Mouse (Mus musculus): ENCODE data around the gene Dazap1. TPM values are rescaled to one million over a fixed set of nuclear protein-coding genes. Genes with fewer than 3 reads are reported as not detected.

The Dazap1 gene
- total and polyA plus RNA-seq, 3 experiments = 151 to 533 (median 191) TPM

DNA sequence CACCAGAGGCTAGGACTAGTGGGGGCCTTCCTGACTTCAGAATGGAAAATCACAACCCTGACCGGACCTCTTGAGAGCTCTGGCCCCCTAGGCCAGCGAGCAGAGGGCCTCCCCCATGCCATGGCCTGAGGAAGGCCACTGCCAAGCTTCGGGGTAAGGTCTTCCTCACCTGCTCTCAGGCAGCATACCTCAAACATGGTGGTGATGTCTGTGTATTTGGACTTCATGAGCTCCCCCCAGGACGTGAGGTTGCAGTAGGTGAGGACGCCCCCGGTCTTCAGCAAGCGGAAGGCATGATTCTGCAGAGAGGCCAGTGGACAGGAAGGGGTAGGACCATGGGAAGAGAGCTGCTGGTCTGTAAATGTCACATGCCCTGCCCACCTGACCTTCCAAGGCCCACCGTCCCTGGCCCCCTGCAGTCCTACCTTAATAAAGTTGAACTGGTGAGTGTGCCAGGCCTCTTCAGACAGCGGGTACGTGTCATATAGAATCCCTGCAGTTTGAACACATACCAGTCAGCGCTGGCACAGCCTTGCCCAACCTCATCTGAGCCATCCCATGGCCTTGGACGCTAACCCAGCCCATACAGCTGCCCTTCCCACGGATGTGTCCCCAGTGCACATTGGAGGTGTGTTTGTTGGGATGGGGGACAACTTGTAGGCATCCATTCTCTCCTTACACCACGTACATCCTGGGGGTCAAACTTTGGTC is 2.4 kb upstream of the Dazap1 start:
- ATAC-seq (ENCODE audit: extremely low read depth, insufficient number of reproducible peaks, low FRiP score, poor library complexity, severe bottlenecking) (no peak), DNase-seq (ENCODE audit: low spot score) (no peak)
- Histone ChIP-seq H3K4me3 (ENCODE audit: low read depth, low read length) (no peak overlapping the region), H3K9me3 (replicated peaks) (no peaks in the 10 kb centered on the region), H3K4me1 (ENCODE audit: insufficient read depth, low read depth, low read length) (peaks cover 81% of the 10 kb centered on the region), H3K27me3 (ENCODE audit: insufficient read depth, low read length) (no peaks in the 10 kb centered on the region; the same call in 1 of the 2 replicates), H3K36me3 (replicated peaks) (peaks cover 70% of the 10 kb centered on the region)
- TF ChIP-seq GATA2 (IDR thresholded peaks at IDR 0.05; ENCODE audit: borderline replicate concordance, low read depth, low read length) (no peak), TAL1 (conservative IDR thresholded peaks at IDR 0.05; ENCODE audit: low read depth, low read length) (no peak), POLR2AphosphoS5 (IDR thresholded peaks at IDR 0.05; ENCODE audit: insufficient replicate concordance, low read depth, low read length) (no peak), CTCF (IDR thresholded peaks at IDR 0.05; ENCODE audit: low read depth, low read length) (no peak), GATA1 (IDR thresholded peaks at IDR 0.05; ENCODE audit: borderline replicate concordance, low read length) (no peak)

- Histone ChIP-seq H3K36me3 (replicated peaks) (peaks cover 64% of the 10 kb centered on the region), H3K4me1 (ENCODE audit: insufficient read depth, low read depth, low read length) (peaks cover 84% of the 10 kb centered on the region), H3K9me3 (replicated peaks) (no peaks in the 10 kb centered on the region), H3K27me3 (ENCODE audit: insufficient read depth, low read length) (no peaks in the 10 kb centered on the region; the same call in 1 of the 2 replicates), H3K4me3 (ENCODE audit: low read depth, low read length) (no peak overlapping the region)
- TF ChIP-seq POLR2AphosphoS5 (IDR thresholded peaks at IDR 0.05; ENCODE audit: insufficient replicate concordance, low read depth, low read length) (no peak), CTCF (IDR thresholded peaks at IDR 0.05; ENCODE audit: low read depth, low read length) (no peak), GATA2 (IDR thresholded peaks at IDR 0.05; ENCODE audit: borderline replicate concordance, low read depth, low read length) (no peak), TAL1 (conservative IDR thresholded peaks at IDR 0.05; ENCODE audit: low read depth, low read length) (no peak), GATA1 (IDR thresholded peaks at IDR 0.05; ENCODE audit: borderline replicate concordance, low read length) (no peak)
- ATAC-seq (ENCODE audit: extremely low read depth, insufficient number of reproducible peaks, low FRiP score, poor library complexity, severe bottlenecking) = no peak
- DNase-seq (ENCODE audit: low spot score) = no peak
These were observed 1.9 kb upstream of the Dazap1 start for GRCm38 (mm10) chr10:80259463-80259805.

DNA sequence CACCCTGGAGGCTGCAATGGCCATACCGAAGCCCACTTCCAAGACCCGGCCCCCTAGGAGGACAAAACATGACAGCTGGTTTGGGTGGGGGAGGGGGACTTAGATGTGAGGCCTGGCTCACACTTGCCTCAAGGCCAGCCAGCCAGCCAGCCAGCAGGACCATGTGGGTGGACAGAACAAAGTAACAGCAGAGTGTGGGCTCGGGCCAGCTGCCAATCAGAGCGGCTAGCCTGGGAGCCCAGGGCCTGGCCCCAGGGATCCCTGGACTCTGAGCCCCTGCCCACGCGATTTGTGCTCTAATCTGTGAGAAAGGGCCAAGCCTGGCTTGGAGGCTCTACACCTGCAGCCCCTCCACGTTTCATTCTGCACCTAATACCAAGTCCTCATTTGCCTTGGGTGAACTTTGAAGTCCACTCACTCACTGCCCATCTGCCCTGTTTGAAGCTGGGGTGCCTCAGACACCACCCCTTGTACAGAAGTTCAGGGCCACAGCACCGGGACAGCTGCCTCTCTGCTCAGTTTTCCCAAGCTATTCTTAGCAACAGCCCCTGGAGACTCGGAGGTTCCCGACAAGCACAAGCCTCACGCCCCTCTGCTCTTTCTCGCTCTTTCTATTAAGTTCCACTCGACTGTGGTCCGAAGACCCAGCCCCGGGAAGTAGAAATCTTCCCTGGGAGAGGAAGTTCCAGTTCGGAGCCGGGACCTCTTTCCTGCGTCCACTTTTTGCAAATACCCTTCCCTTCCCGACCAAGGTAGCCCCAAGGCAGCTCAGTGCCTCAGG is 1.2 kb upstream of the Dazap1 start:
- Histone ChIP-seq H3K4me1 (ENCODE audit: insufficient read depth, low read depth, low read length) (peaks cover 79% of the 10 kb centered on the region), H3K27me3 (ENCODE audit: insufficient read depth, low read length) (no peaks in the 10 kb centered on the region), H3K4me3 (ENCODE audit: low read depth, low read length) (peak overlapping the region; percentile 73; the same call in 1 of the 2 replicates), H3K9me3 (replicated peaks) (no peaks in the 10 kb centered on the region), H3K36me3 (replicated peaks) (peaks cover 58% of the 10 kb centered on the region)
- TF ChIP-seq TAL1 (conservative IDR thresholded peaks at IDR 0.05; ENCODE audit: low read depth, low read length) = no peak
- no peak for TF ChIP-seq GATA1 (IDR thresholded peaks at IDR 0.05; ENCODE audit: borderline replicate concordance, low read length)
- TF ChIP-seq POLR2AphosphoS5 (IDR thresholded peaks at IDR 0.05; ENCODE audit: insufficient replicate concordance, low read depth, low read length) = no peak
- no peak for TF ChIP-seq GATA2 (IDR thresholded peaks at IDR 0.05; ENCODE audit: borderline replicate concordance, low read depth, low read length)
- TF ChIP-seq CTCF (IDR thresholded peaks at IDR 0.05; ENCODE audit: low read depth, low read length) = no peak
- DNase-seq (ENCODE audit: low spot score) (no peak), ATAC-seq (ENCODE audit: extremely low read depth, insufficient number of reproducible peaks, low FRiP score, poor library complexity, severe bottlenecking) (no peak)

DNA sequence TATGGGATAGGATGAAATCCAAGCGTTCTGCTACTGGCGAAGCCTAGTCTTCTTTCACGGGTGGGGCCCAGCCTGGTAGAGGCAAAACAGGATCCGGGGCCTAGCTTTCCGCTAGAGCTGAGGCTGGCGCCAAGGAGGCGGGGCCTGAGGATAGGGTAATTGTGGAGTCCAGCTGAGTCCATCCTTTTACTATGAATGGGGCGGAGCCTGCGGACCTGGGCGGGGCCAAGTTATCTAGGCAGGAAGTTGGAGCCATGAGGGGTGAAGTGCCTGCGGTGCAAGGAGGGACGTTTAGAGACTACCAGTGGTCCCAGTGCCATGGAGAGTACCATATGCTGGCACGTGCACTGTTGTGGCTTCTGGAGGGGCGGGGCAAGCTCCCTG is 291 bp downstream of the Dazap1 start:
- ATAC-seq (ENCODE audit: extremely low read depth, insufficient number of reproducible peaks, low FRiP score, poor library complexity, severe bottlenecking) (peak; percentile 74), DNase-seq (ENCODE audit: low spot score) (peak; percentile 81)
- Histone ChIP-seq H3K36me3 (replicated peaks) (peaks cover 47% of the 10 kb centered on the region), H3K4me1 (ENCODE audit: insufficient read depth, low read depth, low read length) (peaks cover 75% of the 10 kb centered on the region), H3K4me3 (ENCODE audit: low read depth, low read length) (peak overlapping the region; percentile 73), H3K9me3 (replicated peaks) (no peaks in the 10 kb centered on the region), H3K27me3 (ENCODE audit: insufficient read depth, low read length) (no peaks in the 10 kb centered on the region)
- no peak for TF ChIP-seq TAL1 (conservative IDR thresholded peaks at IDR 0.05; ENCODE audit: low read depth, low read length)
- TF ChIP-seq GATA2 (IDR thresholded peaks at IDR 0.05; ENCODE audit: borderline replicate concordance, low read depth, low read length) = no peak
- TF ChIP-seq CTCF (IDR thresholded peaks at IDR 0.05; ENCODE audit: low read depth, low read length) = no peak
- TF ChIP-seq GATA1 (IDR thresholded peaks at IDR 0.05; ENCODE audit: borderline replicate concordance, low read length) = no peak
- no peak for TF ChIP-seq POLR2AphosphoS5 (IDR thresholded peaks at IDR 0.05; ENCODE audit: insufficient replicate concordance, low read depth, low read length)

DNA sequence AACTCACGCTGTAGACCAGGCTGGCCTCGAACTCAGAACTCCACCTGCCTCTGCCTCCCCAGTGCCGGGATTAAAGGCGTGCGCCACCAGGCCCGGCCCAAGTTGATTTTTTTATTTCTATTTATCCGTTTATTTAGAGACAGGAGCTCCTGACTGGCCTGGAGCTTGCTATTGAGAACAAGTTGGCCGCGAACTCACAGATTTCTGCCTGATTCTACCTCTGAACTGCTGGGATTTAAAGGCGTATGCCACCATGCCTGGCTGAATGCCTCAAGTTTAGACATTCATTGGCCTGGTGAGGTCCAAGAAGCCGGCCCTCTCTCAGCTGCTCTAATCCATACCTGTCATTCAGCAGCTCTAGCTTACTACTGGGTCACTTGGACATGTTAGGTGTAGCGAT is 883 bp downstream of the Dazap1 start:
- Histone ChIP-seq H3K4me3 (ENCODE audit: low read depth, low read length) (peak overlapping the region; percentile 73), H3K27me3 (ENCODE audit: insufficient read depth, low read length) (no peaks in the 10 kb centered on the region), H3K36me3 (replicated peaks) (peaks cover 45% of the 10 kb centered on the region), H3K4me1 (ENCODE audit: insufficient read depth, low read depth, low read length) (peaks cover 75% of the 10 kb centered on the region), H3K9me3 (replicated peaks) (no peaks in the 10 kb centered on the region)
- no peak for DNase-seq (ENCODE audit: low spot score)
- ATAC-seq (ENCODE audit: extremely low read depth, insufficient number of reproducible peaks, low FRiP score, poor library complexity, severe bottlenecking) = no peak
- TF ChIP-seq GATA1 (IDR thresholded peaks at IDR 0.05; ENCODE audit: borderline replicate concordance, low read length) = no peak
- no peak for TF ChIP-seq CTCF (IDR thresholded peaks at IDR 0.05; ENCODE audit: low read depth, low read length)
- TF ChIP-seq GATA2 (IDR thresholded peaks at IDR 0.05; ENCODE audit: borderline replicate concordance, low read depth, low read length) = no peak
- TF ChIP-seq TAL1 (conservative IDR thresholded peaks at IDR 0.05; ENCODE audit: low read depth, low read length) = no peak
- no peak for TF ChIP-seq POLR2AphosphoS5 (IDR thresholded peaks at IDR 0.05; ENCODE audit: insufficient replicate concordance, low read depth, low read length)

GRCm38 (mm10) chr10:80262776-80263365 is 1.6 kb downstream of the Dazap1 start:
- H3K9me3 ChIP-seq (replicated peaks) = no peaks in the 10 kb centered on the region
- H3K36me3 ChIP-seq (replicated peaks) = peaks cover 45% of the 10 kb centered on the region
- no peak overlapping the region; the same call in 1 of the 2 replicates for H3K4me3 ChIP-seq (ENCODE audit: low read depth, low read length)
- no peak for DNase-seq (ENCODE audit: low spot score)
- TF ChIP-seq GATA2 (IDR thresholded peaks at IDR 0.05; ENCODE audit: borderline replicate concordance, low read depth, low read length) (no peak), CTCF (IDR thresholded peaks at IDR 0.05; ENCODE audit: low read depth, low read length) (no peak), GATA1 (IDR thresholded peaks at IDR 0.05; ENCODE audit: borderline replicate concordance, low read length) (no peak), TAL1 (conservative IDR thresholded peaks at IDR 0.05; ENCODE audit: low read depth, low read length) (no peak), POLR2AphosphoS5 (IDR thresholded peaks at IDR 0.05; ENCODE audit: insufficient replicate concordance, low read depth, low read length) (no peak)
- peaks cover 78% of the 10 kb centered on the region for H3K4me1 ChIP-seq (ENCODE audit: insufficient read depth, low read depth, low read length)
- ATAC-seq (ENCODE audit: extremely low read depth, insufficient number of reproducible peaks, low FRiP score, poor library complexity, severe bottlenecking) = no peak
- H3K27me3 ChIP-seq (ENCODE audit: insufficient read depth, low read length) = no peaks in the 10 kb centered on the region
